Mouse (Mus musculus) cerebellum, adult 2 months (tissue): Measurements from ENCODE around the gene Pappa2.

Experiments used
- CTCF ChIP-seq: fragments of 200-500 bp; IDR thresholded peaks from 2 replicates; pipeline ENCODE4 v1.5.1; 2011; ENCODE audit warnings: low read depth, mild to moderate bottlenecking, control low read depth, low read length, moderate library complexity, borderline replicate concordance; ENCODE audit not compliant: insufficient read depth
- POLR2A ChIP-seq: fragments of 200-500 bp; IDR thresholded peaks from 2 replicates; pipeline ENCODE4 v1.6.1; 2011; ENCODE audit warnings: low read length, control low read depth, borderline replicate concordance; ENCODE audit not compliant: insufficient read depth

DNA sequence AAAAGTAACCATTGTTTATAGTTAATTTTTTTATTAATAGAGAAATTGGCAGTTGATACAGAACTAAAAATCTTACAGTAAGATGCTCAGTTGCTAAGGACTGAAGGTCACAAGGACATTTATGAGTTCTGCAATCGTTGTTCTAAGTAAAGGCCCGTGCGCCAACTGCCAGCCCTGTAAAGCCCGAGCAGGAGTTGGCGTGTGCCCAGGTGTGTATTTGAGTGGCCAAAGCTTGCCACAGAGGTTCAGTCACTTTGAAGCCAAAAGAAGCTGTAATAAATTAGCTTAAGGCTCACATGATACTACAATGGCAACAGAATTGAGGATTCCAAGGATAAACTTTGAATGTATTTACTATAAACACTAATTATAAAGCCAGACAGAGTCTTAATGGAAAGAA lies 204.8 kb downstream of the Pappa2 start:
- TF ChIP-seq CTCF (no peak), POLR2A (no peak)
